Mouse (Mus musculus) brown adipose tissue, adult 24 weeks (tissue): ENCODE measurements around the gene Clec11a. TPM values are rescaled to one million over a fixed set of nuclear protein-coding genes. Genes with fewer than 3 reads are reported as not detected.

Experiments
- H3K27ac ChIP-seq: fragments of 200-500 bp; replicated peaks from 2 replicates; pipeline ENCODE4 v1.5.1; 2012; ENCODE audit warnings: low read depth, mild to moderate bottlenecking, low read length
- H3K4me1 ChIP-seq: fragments of 200-500 bp; 2 replicates; pipeline ENCODE4 v1.6.1; 2012; ENCODE audit warnings: low read length, mixed read lengths; ENCODE audit not compliant: control insufficient read depth, insufficient read depth, insufficient read length
- H3K4me3 ChIP-seq: fragments of 200-500 bp; 2 replicates; pipeline ENCODE4 v1.5.1; 2012; ENCODE audit warnings: low read depth, mild to moderate bottlenecking, low read length, moderate library complexity; ENCODE audit not compliant: insufficient read depth
- polyA plus RNA-seq: library from polyadenylated mRNA; stranded (reverse); fragments of >200 nt; gene quantifications from 2 replicates; pipeline ENCODE4 v1.2.4, GENCODE M21; 2012; ENCODE audit not compliant: missing spikeins, insufficient read depth, insufficient read length

Gene Clec11a
- 1.4 and 1.8 TPM in 2 replicates for polyA plus RNA-seq

DNA sequence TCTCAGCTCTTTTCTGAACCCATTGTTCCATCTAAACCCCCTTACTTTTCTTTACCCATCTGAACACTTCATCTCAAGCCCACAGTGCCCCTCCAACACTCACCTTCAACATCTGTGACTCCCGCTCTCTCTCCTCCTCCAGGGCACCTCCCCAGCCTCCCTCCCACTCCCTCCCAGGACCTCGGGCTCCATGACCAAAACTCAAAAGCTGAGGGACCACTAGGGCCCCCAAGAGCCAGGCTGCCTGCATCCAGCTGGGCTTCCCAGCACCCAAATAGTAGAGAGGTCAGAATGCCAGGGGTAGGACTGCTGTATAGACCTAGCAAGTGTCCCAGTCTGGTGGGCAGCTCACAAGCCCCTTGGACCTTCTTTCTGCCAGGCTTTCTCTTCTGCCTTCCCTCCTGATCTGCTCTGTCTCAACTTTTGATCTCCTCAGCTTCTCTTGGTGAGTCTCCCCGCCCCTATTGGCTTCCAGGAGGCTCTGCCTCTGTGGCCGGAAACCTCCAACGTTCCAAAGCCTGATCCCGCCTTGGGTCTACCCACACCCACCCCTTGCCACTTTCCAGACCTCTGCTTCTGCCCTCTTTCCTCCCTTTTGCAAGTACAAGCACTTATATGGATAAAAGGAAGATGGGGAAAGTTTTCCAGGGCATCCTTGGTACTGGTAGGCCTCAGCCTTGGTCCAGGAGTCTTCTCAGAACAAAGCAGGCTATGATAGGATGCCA, at the start of gene Clec11a:
TSS of gene Clec11a (minus strand) at position 387 of the 725 bp plus-strand sequence.
- H3K4me3 ChIP-seq, result 0 out of 2 replicates have a peak within 1 kb of the TSS, but pooled peaks have one; percentile 78
- no peak within 1 kb of the TSS for H3K27ac ChIP-seq
- no peaks in the 10 kb centered on the region; the same call in 1 of the 2 replicates for H3K4me1 ChIP-seq

DNA sequence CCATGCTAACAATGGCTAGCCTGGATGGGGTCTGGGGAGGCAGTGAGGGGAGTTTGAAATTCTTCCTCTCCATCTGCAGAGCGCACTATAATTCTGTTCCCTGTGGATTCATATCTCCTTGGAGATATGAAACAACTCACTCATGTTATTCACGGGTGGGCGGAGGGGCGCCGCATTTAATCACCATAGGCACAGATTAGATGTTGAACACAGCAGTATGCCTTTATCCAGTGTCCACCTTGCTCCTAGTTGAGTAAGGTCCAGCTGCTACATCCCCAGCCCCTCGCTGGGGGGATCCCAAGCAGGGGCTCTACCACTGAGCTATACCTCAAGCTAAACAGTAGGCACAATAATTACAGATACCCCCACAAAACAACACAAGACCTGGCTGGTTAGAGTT, 48.7 kb upstream of the Clec11a start:
- 0 out of 2 replicates have a peak, but pooled peaks cover 2% of the 10 kb centered on the region for H3K4me1 ChIP-seq
- no peak overlapping the region for H3K4me3 ChIP-seq
- H3K27ac ChIP-seq, result no peak overlapping the region

DNA sequence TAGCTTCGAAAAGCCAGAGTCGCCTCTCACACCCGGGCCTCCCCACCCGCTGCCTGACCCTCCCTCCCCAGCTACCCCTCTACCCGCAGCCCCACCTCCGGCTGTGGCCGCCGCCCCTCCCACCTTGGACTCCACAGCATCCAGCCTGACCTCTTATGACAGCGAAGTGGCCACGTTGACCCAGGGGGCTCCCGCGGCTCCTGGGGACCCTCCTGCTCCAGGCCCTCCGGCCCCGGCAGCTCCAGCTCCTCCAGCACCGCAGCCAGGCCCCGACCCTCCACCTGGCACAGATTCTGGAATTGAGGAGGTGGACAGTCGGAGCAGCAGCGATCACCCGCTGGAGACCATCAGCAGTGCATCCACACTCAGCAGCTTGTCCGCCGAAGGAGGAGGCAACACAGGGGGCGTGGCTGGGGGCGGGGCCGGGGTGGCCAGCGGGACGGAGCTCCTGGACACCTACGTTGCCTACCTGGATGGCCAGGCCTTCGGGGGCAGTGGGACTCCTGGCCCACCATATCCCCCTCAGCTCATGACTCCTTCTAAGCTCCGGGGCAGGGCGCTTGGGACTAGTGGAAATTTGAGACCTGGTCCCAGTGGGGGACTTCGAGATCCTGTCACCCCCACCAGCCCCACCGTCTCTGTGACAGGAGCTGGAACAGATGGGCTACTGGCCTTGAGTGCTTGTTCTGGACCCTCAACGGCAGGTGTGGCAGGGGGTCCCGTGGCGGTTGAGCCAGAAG, 47.1 kb upstream of the Clec11a start:
- Histone ChIP-seq H3K4me3 (no peak overlapping the region), H3K27ac (no peak overlapping the region), H3K4me1 (no peaks in the 10 kb centered on the region)

GRCm38 (mm10) chr7:44352750-44353600, 46.3 kb upstream of the Clec11a start:
- Histone ChIP-seq H3K4me1 (no peaks in the 10 kb centered on the region), H3K27ac (no peak overlapping the region), H3K4me3 (no peak overlapping the region)

DNA sequence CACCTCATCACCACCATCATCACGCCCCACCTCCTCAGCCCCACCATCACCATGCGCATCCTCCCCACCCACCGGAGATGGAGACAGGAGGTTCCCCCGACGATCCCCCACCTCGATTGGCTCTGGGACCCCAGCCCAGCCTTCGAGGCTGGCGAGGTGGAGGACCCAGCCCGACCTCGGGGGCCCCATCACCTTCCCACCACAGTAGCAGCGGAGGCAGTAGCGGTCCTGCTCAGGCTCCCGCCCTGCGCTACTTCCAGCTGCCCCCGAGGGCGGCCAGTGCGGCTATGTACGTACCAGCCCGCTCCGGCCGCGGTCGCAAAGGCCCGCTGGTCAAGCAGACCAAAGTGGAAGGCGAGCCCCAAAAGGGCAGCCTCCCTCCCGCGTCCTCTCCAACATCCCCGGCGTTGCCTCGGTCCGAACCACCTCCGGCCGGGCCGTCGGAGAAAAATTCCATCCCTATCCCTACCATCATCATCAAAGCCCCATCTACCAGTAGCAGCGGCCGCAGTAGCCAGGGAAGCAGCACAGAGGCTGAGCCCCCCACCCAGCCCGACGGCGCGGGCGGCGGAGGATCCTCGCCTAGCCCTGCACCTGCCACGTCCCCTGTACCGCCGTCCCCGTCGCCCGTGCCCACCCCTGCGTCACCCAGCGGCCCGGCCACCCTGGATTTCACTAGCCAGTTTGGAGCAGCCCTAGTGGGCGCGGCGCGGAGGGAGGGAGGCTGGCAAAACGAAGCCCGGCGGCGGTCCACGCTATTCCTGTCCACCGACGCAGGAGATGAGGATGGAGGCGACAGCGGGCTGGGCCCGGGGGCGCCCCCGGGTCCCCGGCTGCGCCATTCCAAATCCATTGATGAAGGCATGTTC, 45.4 kb upstream of the Clec11a start:
- no peaks in the 10 kb centered on the region for H3K4me1 ChIP-seq
- H3K4me3 ChIP-seq, result no peak overlapping the region
- H3K27ac ChIP-seq, result no peak overlapping the region

DNA sequence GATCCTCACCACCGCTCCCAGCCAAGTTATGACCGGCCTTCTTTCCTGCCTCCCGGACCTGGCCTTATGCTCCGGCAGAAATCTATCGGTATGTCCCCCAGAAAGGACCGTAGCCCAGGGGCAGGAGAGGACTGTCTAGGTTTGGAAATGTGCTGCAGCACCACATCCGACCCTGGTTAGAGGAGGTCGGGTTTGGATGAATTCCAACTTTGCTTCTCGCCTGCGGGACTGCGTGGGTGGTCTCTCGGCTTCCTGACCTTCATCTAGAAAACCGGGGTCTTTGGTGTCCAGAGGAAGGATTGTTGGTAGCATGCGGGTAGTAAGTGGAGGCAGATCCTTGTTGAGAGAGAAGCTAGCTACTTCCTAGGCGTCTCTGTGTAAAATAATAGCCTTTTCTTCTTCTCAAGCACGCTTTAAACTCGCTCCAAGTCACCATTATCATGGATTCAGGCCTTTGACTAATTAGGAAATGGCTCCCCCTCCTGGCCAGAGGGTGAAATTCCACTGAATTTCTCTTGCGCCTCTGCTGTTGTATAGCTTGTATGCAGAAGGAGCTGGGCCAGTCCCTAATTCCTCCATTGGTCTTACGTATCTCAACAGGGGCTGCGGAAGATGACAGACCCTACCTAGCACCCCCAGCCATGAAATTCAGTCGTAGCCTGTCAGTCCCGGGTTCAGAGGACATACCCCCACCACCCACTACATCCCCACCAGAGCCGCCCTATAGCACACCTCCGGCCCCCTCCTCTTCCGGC, 44.4 kb upstream of the Clec11a start:
- no peaks in the 10 kb centered on the region for H3K4me1 ChIP-seq
- H3K4me3 ChIP-seq, result 0 out of 2 replicates have a peak overlapping the region, but pooled peaks have one; percentile 9
- H3K27ac ChIP-seq, result no peak overlapping the region

- H3K4me1 ChIP-seq, result no peaks in the 10 kb centered on the region
- no peak overlapping the region for H3K27ac ChIP-seq
- no peak overlapping the region for H3K4me3 ChIP-seq
These were observed 42.3 kb upstream of the Clec11a start for GRCm38 (mm10) chr7:44349043-44349442.

DNA sequence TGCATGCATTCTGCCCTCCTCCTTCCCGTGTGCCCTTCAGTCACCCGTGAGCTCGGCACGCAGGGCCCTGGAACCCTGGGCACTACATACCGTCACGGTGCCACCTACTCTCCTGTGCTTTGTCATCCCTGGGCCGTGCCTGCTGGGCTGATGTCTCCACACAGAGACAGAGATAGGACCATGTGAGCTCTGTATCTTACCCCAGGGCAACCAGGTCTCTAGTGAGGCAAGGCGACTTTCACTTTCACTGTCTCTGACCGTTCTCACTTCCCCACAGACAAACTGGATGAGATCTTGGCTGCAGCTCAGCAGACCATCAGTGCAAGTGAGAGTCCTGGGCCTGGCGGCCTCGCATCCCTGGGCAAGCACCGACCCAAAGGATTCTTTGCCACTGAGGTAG, 37.9 kb upstream of the Clec11a start:
- Histone ChIP-seq H3K4me1 (no peaks in the 10 kb centered on the region), H3K4me3 (0 out of 2 replicates have a peak overlapping the region, but pooled peaks have one; percentile 12), H3K27ac (no peak overlapping the region)

DNA sequence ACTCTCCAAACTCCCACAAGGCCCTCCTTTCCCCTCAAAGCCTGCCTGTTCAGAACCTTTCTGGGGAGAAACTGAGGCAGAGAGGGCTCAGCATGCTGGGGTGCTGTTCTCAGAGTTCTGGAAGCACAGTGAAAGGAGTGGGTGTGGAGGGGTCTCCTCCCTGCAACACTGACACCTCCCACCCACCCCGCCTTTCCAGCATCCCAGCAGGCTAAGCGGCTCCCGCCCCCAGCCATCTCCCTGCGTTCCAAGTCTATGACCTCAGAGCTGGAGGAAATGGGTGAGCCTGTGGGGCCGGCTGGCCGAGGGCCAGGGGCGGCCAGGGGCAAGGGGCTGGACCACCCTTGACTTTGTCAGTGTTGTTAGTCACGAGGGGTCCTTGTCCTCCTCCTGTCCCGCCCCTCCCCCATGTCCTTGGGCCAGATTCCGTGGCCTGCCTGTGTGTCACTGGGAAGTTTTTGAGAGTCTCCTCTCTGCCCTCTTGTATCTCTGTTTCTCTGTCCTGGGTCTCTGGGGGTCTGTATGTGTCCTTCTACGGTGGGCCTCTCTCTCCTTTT, 36.8 kb upstream of the Clec11a start:
- no peak overlapping the region for H3K27ac ChIP-seq
- H3K4me1 ChIP-seq, result no peaks in the 10 kb centered on the region
- no peak overlapping the region for H3K4me3 ChIP-seq

DNA sequence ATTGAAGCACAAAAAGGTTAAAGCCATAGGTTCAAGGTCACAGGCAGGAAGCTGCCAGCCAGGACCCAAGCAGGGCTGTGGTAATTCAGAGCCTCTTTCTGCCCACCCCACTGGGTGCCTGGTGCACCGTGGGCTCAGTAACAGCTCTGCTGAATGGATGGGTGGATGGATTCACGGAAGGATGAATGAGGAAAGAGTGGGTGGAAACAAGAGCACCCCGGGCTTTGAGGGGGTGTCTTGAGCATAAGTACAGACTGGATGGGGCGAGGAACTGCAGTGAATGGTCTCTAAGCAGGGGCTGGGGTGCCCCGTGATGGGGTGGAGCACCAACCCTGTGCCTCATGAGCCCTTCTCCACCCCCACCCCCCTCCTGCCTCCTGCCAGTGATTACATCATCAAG, 35.0 kb upstream of the Clec11a start:
- no peak overlapping the region for H3K4me3 ChIP-seq
- no peaks in the 10 kb centered on the region for H3K4me1 ChIP-seq
- no peak overlapping the region for H3K27ac ChIP-seq

- H3K27ac ChIP-seq, result no peak overlapping the region
- no peak overlapping the region for H3K4me3 ChIP-seq
- H3K4me1 ChIP-seq, result no peaks in the 10 kb centered on the region
These were observed 34.4 kb upstream of the Clec11a start for GRCm38 (mm10) chr7:44341119-44341518.

GRCm38 (mm10) chr7:44340226-44340625, 33.5 kb upstream of the Clec11a start:
- Histone ChIP-seq H3K4me1 (no peaks in the 10 kb centered on the region), H3K4me3 (no peak overlapping the region)

DNA sequence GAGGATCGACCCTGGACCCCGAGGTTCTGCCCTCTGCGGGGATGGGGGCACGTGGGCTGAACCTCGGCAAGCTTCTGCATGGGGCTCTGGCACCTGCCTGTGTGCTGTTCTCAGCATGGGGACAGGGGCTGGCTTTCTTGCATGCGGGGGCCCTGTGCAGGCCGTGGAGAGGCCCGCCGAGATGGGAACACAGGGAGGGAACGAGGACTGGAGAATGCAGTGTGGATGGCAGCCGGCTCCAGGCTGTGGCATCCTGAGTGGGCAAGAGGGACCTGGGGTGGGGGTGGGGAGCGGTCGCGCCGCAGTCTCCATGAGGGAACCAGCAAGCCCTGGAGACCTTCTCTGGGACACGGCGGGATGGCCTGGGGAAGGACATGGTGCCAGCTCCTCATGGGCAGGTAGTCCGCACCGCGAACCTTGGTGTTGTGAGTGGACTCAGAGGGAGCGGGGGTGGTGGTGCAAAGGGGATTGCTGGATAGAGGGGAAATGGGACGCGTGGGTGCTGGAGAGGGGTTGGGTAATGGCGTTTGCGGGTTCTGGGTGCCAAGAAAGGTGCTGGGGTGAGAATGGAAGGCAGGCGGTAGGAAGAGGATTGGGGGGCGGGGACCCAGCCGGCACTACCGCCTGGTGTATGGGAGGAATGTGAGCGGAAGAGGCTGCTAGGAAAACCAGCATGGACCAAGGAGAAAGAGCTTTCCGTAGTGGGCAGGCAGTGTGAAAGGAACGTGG, 30.6 kb upstream of the Clec11a start:
- no peak overlapping the region for H3K27ac ChIP-seq
- no peaks in the 10 kb centered on the region for H3K4me1 ChIP-seq
- H3K4me3 ChIP-seq, result no peak overlapping the region

More at GRCm38 (mm10) chr7:44340226-44340625, 33.5 kb upstream of the Clec11a start:
- no peak overlapping the region for H3K27ac ChIP-seq
